Mouse (Mus musculus): ENCODE data around the gene Fancc. TPM values are rescaled to one million over a fixed set of nuclear protein-coding genes. Genes with fewer than 3 reads are reported as not detected.
A peak's percentile ranks its signal among the peaks of the same experiment; 100 is the strongest.

The Fancc gene
- total RNA-seq, 4 experiments from 2014 or later = 2.4 to 4.1 (median 3.5) TPM

- DNase-seq (ENCODE audit: low spot score) = no peak
These were observed 234.7 kb downstream of the Fancc start for GRCm38 (mm10) chr13:63262168-63262957.

GRCm38 (mm10) chr13:63261676-63262075, 235.4 kb downstream of the Fancc start:
- DNase-seq (ENCODE audit: low spot score) = no peak

- no peak for DNase-seq (ENCODE audit: low spot score)
These were observed 236.1 kb downstream of the Fancc start for GRCm38 (mm10) chr13:63260753-63261631.

- DNase-seq (ENCODE audit: low spot score) = no peak
These were observed 236.9 kb downstream of the Fancc start for GRCm38 (mm10) chr13:63260133-63260532.

- no peak for DNase-seq (ENCODE audit: low spot score)
These were observed 238.4 kb downstream of the Fancc start for GRCm38 (mm10) chr13:63258671-63259070.

- no peak for DNase-seq (ENCODE audit: low spot score)
These were observed 238.9 kb downstream of the Fancc start for GRCm38 (mm10) chr13:63258167-63258582.

- peak; percentile 84 for DNase-seq (ENCODE audit: low spot score)
These were observed 240.3 kb downstream of the Fancc start for GRCm38 (mm10) chr13:63256807-63257206.

GRCm38 (mm10) chr13:63256146-63256545, 240.9 kb downstream of the Fancc start:
- no peak for DNase-seq (ENCODE audit: low spot score)

- DNase-seq (ENCODE audit: low spot score) = peak; percentile 89
These were observed 241.5 kb downstream of the Fancc start for GRCm38 (mm10) chr13:63255519-63256011.

- DNase-seq (ENCODE audit: low spot score) = peak; percentile 31
These were observed 243.0 kb downstream of the Fancc start for GRCm38 (mm10) chr13:63253886-63254636.

GRCm38 (mm10) chr13:63253147-63253546, 243.9 kb downstream of the Fancc start:
- no peak for DNase-seq (ENCODE audit: low spot score)

GRCm38 (mm10) chr13:63252295-63253010, 244.6 kb downstream of the Fancc start:
- no peak for DNase-seq (ENCODE audit: low spot score)

- no peak for DNase-seq (ENCODE audit: low spot score)
These were observed 245.8 kb downstream of the Fancc start for GRCm38 (mm10) chr13:63251118-63251889.

GRCm38 (mm10) chr13:63250441-63250980, 246.6 kb downstream of the Fancc start:
- DNase-seq (ENCODE audit: low spot score) = no peak

GRCm38 (mm10) chr13:63249741-63250431, 247.2 kb downstream of the Fancc start:
- DNase-seq (ENCODE audit: low spot score) = no peak

GRCm38 (mm10) chr13:63249171-63249570, 247.9 kb downstream of the Fancc start:
- no peak for DNase-seq (ENCODE audit: low spot score)

GRCm38 (mm10) chr13:63248318-63248717, 248.8 kb downstream of the Fancc start:
- no peak for DNase-seq (ENCODE audit: low spot score)

GRCm38 (mm10) chr13:63247631-63248030, 249.4 kb downstream of the Fancc start:
- no peak for DNase-seq (ENCODE audit: low spot score)

GRCm38 (mm10) chr13:63247041-63247440, 250.0 kb downstream of the Fancc start:
- no peak for DNase-seq (ENCODE audit: low spot score)
